Mouse (Mus musculus) layer of hippocampus, postnatal 25 days (tissue): ENCODE data around the gene Sphk1. TPM values are rescaled to one million over a fixed set of nuclear protein-coding genes. Genes with fewer than 3 reads are reported as not detected.

ENCODE experiments used
- DNase-seq, 2 experiments: peaks; one replicate each; pipeline ENCODE4 v3.0.0; 2022; ENCODE audit warnings: mixed read lengths in 2 of 2, low spot score in 1 of 2; ENCODE audit errors: extremely low spot score in 1 of 2
- total RNA-seq, 2 experiments: library from RNA; stranded (reverse); gene quantifications; 2 replicates each; pipeline ENCODE4 v1.2.3; 2021

The Sphk1 gene
- total RNA-seq, 2 experiments from 2014 or later = 1.3 to 2.1 TPM

DNA sequence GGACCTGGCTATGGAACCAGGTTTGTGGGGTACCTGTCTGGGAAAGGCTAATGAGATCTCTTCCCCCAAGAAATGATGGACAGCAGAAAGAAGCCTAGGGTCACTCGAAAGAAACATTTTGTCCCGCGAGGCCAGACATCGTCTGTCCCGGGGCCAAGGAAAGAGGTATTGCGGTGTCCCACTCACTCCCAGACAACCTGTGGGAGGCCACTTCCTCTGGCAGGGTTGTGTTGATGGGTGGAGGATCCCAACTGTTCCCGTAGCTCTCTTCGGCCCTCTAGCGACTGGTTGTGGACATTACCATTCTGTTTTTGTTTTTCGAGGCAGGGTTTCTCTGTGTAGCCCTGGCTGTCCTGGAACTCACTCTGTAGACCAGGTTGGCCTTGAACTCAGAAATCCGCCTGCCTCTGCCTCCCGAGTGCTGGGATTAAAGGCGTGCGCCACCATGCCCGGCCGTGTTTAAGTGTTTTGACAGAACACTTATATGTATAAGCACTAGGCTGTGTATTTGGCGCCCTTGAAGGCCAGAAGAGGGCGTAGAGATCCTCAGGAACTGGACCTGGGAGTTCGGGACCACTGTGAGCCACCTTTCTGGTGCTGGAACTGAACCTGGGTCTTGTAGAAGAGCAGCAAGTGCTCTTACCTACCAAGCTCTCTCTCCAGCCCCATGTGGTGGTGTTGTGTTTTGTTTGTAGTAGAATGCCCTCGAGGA is 3.6 kb downstream of the Sphk1 start:
- DNase-seq = peak in 1 of 2 experiments; percentile 63

DNA sequence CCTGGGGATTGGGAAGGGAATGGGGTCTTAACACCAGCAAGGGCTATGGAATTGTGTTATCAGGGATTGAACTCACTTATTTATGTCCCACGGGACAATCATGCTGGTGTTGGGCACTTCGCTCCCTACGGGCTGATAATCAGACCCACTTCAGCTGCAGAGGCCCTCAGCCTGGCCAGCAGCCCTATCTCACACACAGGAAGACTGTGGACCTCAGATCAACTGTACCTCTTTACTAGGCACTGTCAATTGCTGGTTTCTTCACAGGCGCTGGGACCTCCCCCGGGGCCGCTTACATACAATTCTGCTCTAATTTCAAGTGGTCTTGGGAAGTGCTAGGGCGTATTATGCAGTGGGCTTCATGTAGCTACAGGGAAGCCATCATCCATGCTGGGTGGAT is 6.0 kb downstream of the Sphk1 start:
- no peak for DNase-seq

DNA sequence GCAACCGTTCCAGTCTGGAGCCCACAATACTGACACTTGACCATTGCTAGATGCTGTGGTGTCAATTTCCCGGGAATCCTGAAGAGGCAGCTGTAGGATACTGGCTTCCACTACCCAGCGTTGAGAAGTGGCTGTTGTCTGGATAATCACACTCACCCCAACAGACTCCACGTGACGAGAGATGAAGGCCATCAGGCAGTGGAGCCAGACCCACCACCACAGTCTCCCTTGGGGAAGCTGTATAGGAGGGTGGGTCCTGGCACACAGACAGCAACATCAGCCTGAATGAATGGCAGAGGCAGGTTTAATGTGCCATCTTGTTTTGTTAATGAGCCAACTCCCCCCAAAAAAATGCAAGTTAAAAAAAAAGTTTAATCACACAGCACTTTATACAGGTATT is 6.7 kb downstream of the Sphk1 start:
- no peak for DNase-seq

DNA sequence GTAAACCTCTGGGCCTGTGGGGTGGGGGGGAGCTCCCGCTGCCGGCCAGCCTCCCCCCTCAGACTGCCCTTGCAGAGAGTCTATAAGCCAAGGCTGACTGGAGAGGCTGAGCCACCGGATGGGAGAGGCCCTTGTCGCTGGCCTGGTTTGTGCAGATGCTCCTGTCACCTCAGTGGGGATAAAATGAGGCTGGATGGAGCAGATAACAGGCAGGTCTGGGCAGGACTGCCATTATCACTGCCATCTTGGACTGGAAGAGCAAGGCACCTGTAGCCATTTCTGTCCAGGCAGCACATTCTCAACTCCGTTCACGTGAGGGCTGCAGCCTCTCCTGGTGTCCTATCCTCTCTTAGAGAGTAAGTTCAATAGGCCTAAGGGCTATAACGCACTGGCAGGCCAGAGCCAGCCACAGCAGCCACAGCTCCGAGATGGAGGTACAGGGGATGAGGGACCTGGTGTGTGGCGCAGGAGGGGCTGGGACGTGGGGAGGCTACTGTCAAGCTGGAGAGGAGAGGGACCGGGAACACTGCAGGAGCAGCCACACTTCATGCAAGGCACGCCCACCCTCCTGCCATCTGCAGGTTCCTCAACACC is 7.5 kb downstream of the Sphk1 start:
- no peak for DNase-seq

DNA sequence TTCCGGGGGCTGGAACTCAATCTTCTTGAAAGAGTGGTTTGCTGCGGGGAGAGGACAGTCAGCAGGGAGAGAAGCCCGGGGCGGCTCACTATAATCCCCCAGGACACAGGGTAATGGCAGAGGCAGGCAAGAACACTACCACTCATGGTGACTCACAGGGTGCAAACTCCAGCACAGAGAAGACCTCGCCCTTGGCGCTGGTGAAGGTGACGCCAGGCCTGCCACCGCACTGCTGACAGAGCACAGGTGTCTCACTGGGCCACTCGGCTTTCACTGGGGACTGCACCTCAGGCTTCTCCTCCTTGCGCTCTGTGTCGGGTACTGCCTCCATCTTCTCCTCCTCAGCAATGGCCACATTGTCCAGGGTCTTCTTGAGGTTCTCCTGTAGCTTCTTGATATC is 10.5 kb downstream of the Sphk1 start:
- no peak for DNase-seq

DNA sequence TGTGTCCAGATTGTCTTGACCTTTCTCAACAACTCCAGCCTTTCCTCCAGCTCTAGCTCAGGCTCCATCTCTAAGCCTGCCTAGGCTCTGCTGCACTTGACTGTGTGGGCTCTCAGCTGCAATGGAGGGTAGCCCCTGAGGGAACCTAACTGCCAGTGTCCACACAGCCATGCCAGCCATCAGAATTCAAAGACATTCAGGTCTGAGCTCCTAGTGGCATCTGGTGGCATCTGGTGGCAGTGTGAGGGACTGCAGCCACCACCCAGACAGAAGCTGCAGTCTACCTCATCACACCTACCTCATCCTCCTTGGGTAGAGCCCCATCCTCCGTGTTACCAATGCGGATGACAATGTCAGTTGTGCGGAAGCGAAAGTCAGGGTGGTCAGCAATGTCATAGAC is 12.4 kb downstream of the Sphk1 start:
- peak in 1 of 2 experiments; percentile 48 for DNase-seq

DNA sequence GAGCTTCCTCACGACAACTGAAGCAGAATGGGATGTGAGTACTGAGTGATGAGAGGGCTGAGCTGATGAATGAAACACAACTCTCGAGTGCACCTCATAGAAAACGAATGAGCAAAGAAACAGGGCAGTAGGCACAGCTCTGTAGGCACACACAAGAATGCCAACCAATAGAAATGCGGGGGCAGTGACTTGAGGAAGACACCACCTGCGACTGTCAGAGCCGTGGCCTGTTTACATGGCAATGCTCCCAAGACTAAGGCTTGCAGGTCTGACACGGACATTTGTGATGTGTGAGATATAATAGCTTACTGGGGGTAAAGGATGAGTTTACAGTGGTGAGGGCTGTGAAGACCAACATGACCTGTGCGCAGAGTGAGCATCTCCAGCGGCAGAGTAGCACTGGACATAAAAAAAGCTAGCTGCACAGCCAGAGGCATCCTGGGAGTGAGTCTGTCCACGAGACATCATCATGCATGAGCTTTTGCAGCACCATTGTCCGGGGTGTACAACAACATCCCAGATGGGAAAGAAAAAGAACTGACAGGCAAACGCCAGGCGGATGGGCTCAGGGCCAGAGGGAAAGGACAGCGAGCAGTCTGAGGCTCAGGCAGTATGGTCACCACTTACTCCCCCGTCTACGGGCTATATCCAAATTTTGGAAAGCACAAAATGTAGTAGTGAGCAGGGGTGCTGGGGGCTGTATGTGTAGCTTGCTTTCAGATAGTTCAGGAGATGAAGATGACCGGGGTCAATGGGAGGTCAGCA is 16.8 kb downstream of the Sphk1 start:
- no peak for DNase-seq

DNA sequence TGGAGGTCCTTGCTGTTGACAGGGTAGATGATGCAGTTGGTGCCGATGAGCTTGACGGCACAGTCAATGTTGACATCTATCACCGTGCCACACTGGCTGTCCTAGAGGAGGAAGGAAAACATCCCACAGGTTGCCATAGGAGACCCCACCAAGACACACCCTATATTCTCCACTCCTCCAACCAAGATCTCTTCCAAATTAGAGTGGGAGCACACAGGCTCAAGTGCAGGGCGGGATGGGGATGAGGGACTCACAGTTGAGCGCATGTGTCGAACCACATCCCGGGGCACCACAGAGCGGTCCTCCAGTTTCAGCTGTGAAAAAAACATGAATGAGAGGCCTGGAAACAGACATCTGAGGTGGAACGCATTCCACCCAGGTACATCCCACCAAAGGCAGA is 18.1 kb downstream of the Sphk1 start:
- no peak for DNase-seq

DNA sequence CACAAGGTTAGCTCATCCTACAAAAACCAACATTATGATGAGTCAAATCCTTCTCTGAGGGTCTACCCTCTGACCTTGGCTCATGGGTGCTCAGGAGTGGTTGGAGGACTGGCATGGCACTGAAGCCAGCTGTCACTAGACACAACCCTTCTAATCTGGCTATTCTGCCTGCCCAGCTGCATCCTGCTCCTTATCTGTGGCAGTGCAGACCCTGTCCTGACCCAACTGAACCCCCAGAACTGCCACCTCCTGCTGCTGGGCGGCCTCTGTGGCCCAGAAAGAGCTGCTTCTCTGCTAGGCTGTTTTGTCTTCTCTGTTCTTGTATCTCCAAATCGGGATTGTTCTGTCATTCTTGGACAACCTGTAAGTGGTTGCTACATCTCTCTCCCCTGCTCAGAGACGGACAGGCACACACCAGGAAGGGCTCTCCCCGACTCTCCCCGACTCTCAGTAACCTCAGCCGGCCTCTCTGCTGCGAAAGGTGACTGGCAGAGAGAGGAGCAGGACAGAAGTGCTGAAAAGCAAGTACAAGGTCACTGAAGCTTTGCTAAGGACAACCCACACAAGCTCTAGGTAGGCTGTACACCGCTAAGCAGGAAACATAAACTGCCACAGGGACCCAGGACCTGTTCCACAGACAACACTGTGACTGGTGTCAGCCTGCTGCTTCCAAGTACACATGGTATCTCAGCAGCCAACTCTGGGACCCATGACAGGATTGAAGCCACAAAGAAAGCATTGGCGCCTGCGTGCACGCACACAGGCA is 18.7 kb downstream of the Sphk1 start:
- DNase-seq = no peak

DNA sequence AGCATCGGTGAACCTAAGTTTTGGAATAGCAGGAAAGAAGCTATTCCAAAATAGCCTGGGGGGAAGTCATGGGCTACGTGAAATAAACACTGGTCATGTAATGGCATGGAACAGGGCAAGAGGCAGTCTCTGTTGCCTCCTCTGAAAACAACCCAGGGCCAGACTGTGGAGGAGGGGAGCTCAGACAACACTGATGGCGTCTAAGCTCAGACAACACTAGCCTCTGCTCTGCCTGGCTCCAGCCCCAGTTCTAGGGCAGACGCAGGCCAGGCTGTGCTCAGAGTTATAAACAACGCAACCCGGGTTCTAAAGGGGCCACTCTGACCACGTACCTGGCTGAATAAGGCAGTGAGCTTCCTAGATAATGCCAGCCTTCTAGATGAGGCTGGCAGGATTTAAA is 20.0 kb downstream of the Sphk1 start:
- DNase-seq = no peak

DNA sequence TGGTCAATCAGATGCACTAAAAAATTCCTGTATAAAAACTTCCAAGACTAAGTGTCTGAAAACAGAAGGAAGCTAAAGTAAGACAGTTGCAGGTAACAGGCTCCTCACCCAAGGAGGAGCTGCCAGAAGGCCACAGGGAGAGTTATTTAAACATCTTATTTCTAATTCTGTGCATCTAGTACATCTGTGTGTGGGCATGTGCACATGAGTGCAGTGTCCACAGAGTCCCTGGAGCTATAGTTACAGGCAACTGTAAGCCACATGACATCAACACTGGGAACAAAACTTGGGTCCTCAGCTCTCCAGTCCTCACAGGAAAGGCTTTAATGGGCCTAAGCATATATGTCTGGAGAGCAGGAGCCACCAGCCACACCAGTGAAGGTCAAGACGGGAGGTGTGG is 21.5 kb downstream of the Sphk1 start:
- no peak for DNase-seq

DNA sequence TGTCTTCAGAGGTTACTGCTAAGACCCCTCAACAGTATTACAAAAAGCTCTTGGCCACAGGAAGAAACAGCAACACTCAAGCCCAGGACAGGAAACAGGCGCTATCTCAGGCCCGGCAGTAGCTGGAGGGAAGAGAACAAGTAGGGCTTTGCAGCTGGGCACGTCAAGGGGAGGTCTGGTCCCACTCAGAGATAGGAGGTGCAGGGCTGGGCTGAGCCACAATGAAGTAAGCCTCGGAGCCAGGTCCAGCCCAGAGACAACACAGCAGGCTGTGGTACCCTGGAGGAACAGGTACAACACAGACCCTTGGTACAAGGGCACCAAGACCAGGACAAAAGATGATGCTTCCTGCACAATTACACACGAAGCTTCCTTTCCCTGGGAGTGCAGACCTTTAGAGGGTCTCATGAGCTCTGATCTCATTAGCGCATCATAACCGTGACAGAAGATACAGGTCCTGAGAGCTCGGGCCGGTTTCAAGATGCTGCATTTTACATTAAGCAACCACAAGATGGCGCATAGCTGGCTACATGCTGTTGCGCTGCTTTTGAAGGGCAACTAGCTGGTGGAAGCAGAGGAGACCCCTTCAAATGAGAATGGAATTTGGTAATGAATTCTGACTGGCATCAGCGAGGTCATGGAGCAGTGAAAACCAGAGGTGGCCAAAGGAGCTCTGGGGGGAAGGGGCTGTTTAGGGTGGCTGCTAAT is 23.6 kb downstream of the Sphk1 start:
- no peak for DNase-seq

DNA sequence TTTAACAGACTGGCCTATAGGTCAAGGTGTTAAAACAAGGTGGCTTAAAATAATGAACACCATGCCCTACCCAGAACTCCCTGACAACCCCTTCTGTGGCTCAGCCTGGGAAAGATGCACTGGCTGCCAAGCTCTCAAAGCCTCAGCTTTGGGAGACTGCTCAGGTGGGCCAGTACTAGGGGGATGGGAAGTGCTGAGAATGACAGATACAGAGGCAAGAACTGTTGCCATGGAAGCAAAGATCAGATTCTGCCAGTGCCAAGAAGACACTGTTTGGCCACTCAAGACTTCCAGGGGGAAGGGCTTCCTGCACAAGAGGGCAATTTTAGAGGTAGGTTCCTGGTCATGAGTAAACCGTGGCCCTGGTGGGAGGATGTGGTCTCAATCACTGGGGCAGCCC is 24.8 kb downstream of the Sphk1 start:
- no peak for DNase-seq

DNA sequence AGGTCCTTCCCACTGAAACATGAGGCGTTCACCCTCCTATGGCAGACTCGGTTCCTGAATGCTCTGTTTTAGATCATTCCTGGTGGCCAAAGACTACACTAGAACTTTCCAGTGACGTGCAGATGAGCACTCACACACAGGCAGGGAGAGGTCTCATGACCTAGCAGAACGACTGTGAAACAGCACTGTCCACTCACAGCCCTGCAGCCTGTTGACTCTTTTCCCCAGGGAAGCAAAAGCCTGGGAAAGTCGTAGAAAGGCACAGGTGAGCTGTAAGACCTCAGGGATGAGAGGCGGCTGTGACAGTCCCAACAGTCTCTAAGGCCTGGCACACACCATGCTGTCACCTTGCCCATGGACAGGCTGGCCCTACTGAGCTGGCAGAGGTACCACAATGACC is 25.6 kb downstream of the Sphk1 start:
- no peak for DNase-seq

DNA sequence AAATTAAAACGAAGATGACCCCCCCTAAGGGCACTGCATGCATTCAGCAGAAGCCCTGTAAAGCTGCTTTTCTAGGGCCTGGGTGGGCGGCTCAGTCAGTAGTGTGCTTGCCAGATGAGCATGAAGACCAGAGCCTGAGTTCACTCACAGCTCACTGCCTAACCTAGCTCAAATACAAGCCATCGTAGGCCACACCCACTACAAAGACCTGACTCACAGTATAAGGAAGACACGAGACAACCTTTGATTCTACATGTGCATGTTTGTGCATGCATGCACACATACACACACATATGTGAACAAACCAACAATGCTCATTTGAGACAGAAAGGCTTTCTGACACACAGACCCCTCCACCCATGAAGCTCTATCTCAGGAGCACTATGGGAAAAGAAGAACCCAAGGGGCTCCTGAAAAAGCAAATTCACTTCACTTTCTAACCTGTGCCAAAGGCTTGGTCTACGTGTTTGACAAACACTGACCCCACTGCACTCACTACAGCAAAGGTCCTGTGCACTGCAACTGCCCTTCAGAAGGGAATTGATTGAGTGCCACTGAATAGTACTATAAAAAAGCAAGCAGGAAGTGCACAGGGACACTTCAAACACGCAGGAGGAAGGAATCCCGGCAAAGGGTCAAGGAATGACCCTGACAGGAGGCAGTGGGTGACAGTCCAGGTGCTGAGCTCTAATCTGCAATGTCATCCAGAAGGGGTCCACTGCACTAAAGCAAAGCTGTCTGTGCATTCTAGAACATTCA is 34.7 kb downstream of the Sphk1 start:
- no peak for DNase-seq

DNA sequence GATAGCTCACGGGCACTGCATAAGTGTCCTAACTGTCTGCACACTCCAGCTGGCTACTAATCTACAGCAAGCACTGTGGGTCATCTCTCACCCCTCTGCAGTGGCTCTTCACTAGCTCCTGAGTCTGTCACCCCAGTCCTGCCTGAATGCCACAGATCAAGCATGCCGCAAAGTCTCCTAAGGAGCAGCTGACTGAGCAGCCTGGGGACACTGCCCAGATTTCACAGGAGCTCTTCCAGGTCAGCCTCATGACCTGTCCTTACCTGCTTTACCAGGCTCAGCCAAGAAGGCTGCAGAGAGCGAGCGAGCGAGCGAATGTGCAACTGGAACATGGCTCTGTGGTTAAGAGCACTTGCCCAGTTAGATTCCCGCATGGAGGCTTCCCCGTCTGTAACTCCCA is 36.8 kb downstream of the Sphk1 start:
- no peak for DNase-seq

DNA sequence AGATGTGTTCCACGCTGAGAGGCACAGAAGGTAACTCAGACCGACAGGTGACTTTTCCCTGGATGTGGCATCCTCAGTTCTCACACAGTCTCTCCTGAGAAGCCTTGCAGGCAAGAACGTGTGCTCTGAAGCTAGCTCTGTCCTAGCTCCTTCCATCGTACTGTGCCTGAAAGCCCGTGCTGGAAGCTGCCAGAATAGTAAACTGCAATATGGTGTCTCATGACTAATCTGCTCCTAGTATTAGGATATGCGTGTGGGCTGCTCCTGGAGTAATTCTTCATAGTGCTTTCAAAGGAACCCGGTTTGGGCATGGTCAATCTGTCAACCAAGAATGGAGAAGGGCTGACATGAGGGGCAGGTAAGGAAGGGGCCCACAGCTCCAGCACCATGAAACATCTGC is 40.1 kb downstream of the Sphk1 start:
- DNase-seq = no peak

DNA sequence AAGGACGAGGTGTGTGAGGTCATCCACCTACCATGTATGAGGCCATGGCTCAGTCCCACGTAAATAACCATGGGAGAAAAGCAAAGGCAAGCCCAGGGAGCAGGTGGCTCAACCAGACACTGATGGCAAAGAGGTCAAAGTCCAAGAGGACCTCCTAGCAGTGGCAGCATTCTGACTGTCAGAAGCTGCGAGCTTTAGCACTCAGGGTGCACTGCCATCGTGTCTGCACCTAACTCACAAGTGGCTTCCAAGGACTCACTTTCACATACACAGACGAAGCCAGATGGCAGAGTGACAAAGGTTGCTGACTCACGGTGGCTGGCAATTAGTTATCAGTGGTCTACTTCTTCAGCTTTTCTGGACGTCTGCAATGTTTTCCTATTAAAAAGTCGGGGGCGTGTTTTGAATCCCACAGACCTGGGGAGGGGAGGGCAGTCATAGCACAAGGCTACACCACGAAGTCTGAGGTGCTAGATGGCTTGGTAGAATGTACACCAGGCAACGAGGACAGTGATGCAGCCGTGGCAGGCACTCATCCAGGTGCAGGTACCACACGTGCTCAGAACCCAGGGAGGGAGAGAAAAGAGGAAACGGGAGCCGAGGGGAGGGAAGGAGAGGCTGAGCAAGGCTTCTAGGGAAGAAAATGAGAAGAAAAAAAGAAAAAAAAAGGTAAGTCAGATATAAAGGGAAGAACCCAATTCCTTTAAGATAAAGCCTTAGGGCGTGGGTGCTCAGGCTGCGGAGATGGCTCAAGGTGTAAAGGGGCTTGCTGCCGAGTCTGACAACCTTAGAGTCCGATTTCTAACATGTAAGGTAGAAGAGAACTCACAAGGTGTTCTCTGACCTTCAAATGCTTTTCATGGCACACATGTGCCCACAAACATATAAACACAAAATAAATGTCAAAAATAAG is 41.3 kb downstream of the Sphk1 start:
- no peak for DNase-seq
